Mouse (Mus musculus): ENCODE data around the gene Borcs5. TPM values are rescaled to one million over a fixed set of nuclear protein-coding genes. Genes with fewer than 3 reads are reported as not detected.

The Borcs5 gene
- polyA plus RNA-seq (2011; ENCODE audit: insufficient read length, low read depth, missing spikeins), result 6.1 and 7.1 TPM in 2 replicates

- Histone ChIP-seq H3K4me1 (ENCODE audit: control insufficient read depth, insufficient read depth, low read length) (no peaks in the 10 kb centered on the region; the same call in 1 of the 2 replicates), H3K27ac (ENCODE audit: insufficient read depth, low read length) (no peak within 1 kb of the TSS), H3K4me3 (ENCODE audit: insufficient read depth, low read length) (no peak within 1 kb of the TSS)
- no peak for TF ChIP-seq POLR2A (IDR thresholded peaks at IDR 0.05; ENCODE audit: low read depth, low read length)
- no peak for TF ChIP-seq CTCF (IDR thresholded peaks at IDR 0.05; ENCODE audit: borderline replicate concordance, insufficient read depth, low read length)
These were observed at the start of gene Borcs5 for GRCm38 (mm10) chr6:134639210-134639609. Borcs5 (plus strand) TSS chr6:134639510.

- no peak for TF ChIP-seq CTCF (IDR thresholded peaks at IDR 0.05; ENCODE audit: borderline replicate concordance, insufficient read depth, low read length)
- TF ChIP-seq POLR2A (IDR thresholded peaks at IDR 0.05; ENCODE audit: low read depth, low read length), result no peak
- no peak overlapping the region for H3K4me3 ChIP-seq (ENCODE audit: insufficient read depth, low read length)
- no peak overlapping the region for H3K27ac ChIP-seq (ENCODE audit: insufficient read depth, low read length)
- no peaks in the 10 kb centered on the region for H3K4me1 ChIP-seq (ENCODE audit: control insufficient read depth, insufficient read depth, low read length)
These were observed 47.7 kb upstream of the Borcs5 start for GRCm38 (mm10) chr6:134591614-134592013.

- TF ChIP-seq CTCF (IDR thresholded peaks at IDR 0.05; ENCODE audit: borderline replicate concordance, insufficient read depth, low read length) (no peak), POLR2A (IDR thresholded peaks at IDR 0.05; ENCODE audit: low read depth, low read length) (no peak)
- no peaks in the 10 kb centered on the region for H3K4me1 ChIP-seq (ENCODE audit: control insufficient read depth, insufficient read depth, low read length)
- no peak overlapping the region for H3K4me3 ChIP-seq (ENCODE audit: insufficient read depth, low read length)
- no peak overlapping the region for H3K27ac ChIP-seq (ENCODE audit: insufficient read depth, low read length)
These were observed 44.5 kb upstream of the Borcs5 start for GRCm38 (mm10) chr6:134594569-134595442.

GRCm38 (mm10) chr6:134597651-134598229 lies 41.6 kb upstream of the Borcs5 start:
- peaks cover 7% of the 10 kb centered on the region for H3K4me1 ChIP-seq (ENCODE audit: control insufficient read depth, insufficient read depth, low read length)
- H3K27ac ChIP-seq (ENCODE audit: insufficient read depth, low read length), result no peak overlapping the region
- TF ChIP-seq POLR2A (IDR thresholded peaks at IDR 0.05; ENCODE audit: low read depth, low read length), result no peak
- no peak for TF ChIP-seq CTCF (IDR thresholded peaks at IDR 0.05; ENCODE audit: borderline replicate concordance, insufficient read depth, low read length)
- no peak overlapping the region for H3K4me3 ChIP-seq (ENCODE audit: insufficient read depth, low read length)

- Histone ChIP-seq H3K27ac (ENCODE audit: insufficient read depth, low read length) (no peak overlapping the region), H3K4me1 (ENCODE audit: control insufficient read depth, insufficient read depth, low read length) (peaks cover 7% of the 10 kb centered on the region), H3K4me3 (ENCODE audit: insufficient read depth, low read length) (no peak overlapping the region)
- no peak for TF ChIP-seq POLR2A (IDR thresholded peaks at IDR 0.05; ENCODE audit: low read depth, low read length)
- no peak for TF ChIP-seq CTCF (IDR thresholded peaks at IDR 0.05; ENCODE audit: borderline replicate concordance, insufficient read depth, low read length)
These were observed 40.1 kb upstream of the Borcs5 start for GRCm38 (mm10) chr6:134599239-134599638.

- Histone ChIP-seq H3K4me1 (ENCODE audit: control insufficient read depth, insufficient read depth, low read length) (peaks cover 7% of the 10 kb centered on the region), H3K27ac (ENCODE audit: insufficient read depth, low read length) (no peak overlapping the region), H3K4me3 (ENCODE audit: insufficient read depth, low read length) (no peak overlapping the region)
- TF ChIP-seq POLR2A (IDR thresholded peaks at IDR 0.05; ENCODE audit: low read depth, low read length), result no peak
- no peak for TF ChIP-seq CTCF (IDR thresholded peaks at IDR 0.05; ENCODE audit: borderline replicate concordance, insufficient read depth, low read length)
These were observed 38.2 kb upstream of the Borcs5 start for GRCm38 (mm10) chr6:134601130-134601529.

- H3K27ac ChIP-seq (ENCODE audit: insufficient read depth, low read length), result peak overlapping the region; percentile 89
- TF ChIP-seq POLR2A (IDR thresholded peaks at IDR 0.05; ENCODE audit: low read depth, low read length), result no peak
- TF ChIP-seq CTCF (IDR thresholded peaks at IDR 0.05; ENCODE audit: borderline replicate concordance, insufficient read depth, low read length), result no peak
- peaks cover 7% of the 10 kb centered on the region for H3K4me1 ChIP-seq (ENCODE audit: control insufficient read depth, insufficient read depth, low read length)
- H3K4me3 ChIP-seq (ENCODE audit: insufficient read depth, low read length), result no peak overlapping the region
These were observed 37.5 kb upstream of the Borcs5 start for GRCm38 (mm10) chr6:134601766-134602165.

- TF ChIP-seq CTCF (IDR thresholded peaks at IDR 0.05; ENCODE audit: borderline replicate concordance, insufficient read depth, low read length), result no peak
- no peak for TF ChIP-seq POLR2A (IDR thresholded peaks at IDR 0.05; ENCODE audit: low read depth, low read length)
- Histone ChIP-seq H3K4me3 (ENCODE audit: insufficient read depth, low read length) (no peak overlapping the region), H3K27ac (ENCODE audit: insufficient read depth, low read length) (peak overlapping the region; percentile 57), H3K4me1 (ENCODE audit: control insufficient read depth, insufficient read depth, low read length) (peaks cover 7% of the 10 kb centered on the region)
These were observed 36.8 kb upstream of the Borcs5 start for GRCm38 (mm10) chr6:134602371-134603003.

- Histone ChIP-seq H3K4me1 (ENCODE audit: control insufficient read depth, insufficient read depth, low read length) (peaks cover 7% of the 10 kb centered on the region), H3K27ac (ENCODE audit: insufficient read depth, low read length) (no peak overlapping the region), H3K4me3 (ENCODE audit: insufficient read depth, low read length) (no peak overlapping the region)
- TF ChIP-seq POLR2A (IDR thresholded peaks at IDR 0.05; ENCODE audit: low read depth, low read length) (no peak), CTCF (IDR thresholded peaks at IDR 0.05; ENCODE audit: borderline replicate concordance, insufficient read depth, low read length) (no peak)
These were observed 34.1 kb upstream of the Borcs5 start for GRCm38 (mm10) chr6:134605196-134605595.
